Mouse (Mus musculus) erythroblast, embryonic 14.5 days (primary cell): ENCODE results near the gene Pank4.

Experiments used
- GATA1 ChIP-seq: IDR thresholded peaks from 2 replicates; pipeline ENCODE4 v1.6.1; 2012; ENCODE audit warnings: low read length, inconsistent platforms, mixed read lengths
- TAL1 ChIP-seq: IDR thresholded peaks from 3 replicates; pipeline ENCODE4 v1.6.1; 2012; ENCODE audit warnings: low read length, inconsistent platforms, mixed read lengths

DNA sequence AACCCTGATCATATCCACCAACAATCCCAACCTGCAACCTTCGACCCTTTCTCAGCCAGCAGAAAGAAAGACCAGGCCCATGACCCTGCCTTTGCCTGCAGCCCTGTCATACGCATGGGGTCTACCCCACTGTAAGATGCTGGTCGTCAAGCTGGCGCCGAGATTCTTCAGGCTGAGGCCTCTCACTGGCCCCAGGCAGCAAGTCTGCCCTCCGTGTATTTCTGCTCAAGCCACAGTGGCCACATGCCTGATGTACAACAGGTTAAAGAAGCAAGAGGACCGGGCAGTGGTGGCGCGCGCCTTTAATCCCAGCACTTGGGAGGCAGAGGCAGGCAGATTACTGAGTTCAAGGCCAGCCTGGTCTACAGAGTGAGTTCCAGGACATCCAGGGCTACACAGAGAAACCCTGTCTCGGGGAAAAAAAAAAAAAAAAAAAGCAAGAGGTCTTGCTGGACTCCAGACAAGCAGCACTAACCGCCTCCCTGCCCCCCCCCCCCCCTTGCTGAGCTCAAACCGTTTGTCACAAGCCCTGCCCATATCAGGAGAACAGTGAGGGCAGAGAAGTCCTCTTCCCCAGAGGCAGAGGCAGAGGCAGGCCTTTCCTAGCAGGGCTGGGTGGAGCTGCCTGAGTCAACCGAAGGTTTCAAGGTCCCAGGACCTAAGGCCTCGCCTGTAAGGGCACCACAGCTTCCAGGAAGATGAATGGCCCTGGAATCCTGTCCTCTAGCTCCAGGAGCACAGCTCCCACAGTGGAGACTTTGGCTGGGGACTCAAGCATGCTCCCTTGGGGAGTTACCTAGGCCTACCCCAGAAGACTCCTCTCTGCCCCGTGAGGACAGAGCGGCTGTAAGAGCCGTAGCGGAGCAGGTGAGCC is 18.6 kb downstream of the Pank4 start:
- TF ChIP-seq TAL1, result no peak
- TF ChIP-seq GATA1, result no peak
